Mouse (Mus musculus) cerebellum, adult (tissue): Measurements from ENCODE around the gene Slc25a36.

Source experiments
- ATAC-seq: cut with Nextera tagmentation; 2 replicates; pipeline ENCODE4 v1.9.2; 2017; ENCODE audit warnings: mild to moderate bottlenecking, moderate library complexity, mixed read lengths; ENCODE audit not compliant: insufficient number of reproducible peaks, low FRiP score, low TSS enrichment

The Slc25a36 gene

DNA sequence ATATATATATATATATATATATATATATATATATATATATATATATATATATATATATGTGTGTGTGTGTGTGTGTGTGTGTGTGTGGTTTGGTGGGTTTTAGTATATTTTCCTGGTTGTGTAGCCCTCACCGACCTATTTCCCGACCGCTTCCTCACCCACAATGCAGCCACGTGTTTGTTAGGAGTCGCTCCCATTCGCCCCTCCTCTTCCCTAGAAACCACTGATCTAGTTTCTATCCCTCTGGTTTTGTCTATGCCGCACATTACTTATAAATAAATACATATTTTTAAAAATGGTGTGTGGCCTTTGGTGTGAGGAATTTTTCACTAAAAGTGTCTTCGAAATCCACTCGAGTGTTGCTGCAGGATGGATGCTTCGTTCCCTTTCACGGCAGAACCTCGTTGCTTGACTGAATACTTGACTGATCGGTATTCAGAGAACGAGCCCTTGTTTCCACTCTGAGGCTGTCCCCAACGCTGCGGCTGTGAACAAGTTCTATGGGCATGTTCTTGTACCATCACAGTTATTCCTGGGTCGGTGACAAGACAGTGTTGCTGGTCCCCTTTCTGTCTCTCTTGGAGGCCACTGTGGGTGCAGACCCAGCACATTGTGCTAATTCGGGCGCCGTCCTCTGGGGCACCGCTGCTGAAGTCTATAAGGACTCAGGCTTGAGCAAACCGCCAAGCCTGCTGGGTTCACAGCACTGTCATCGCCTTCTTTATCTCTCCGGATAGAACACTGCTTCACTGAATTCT, 2.0 kb upstream of the Slc25a36 start:
- no peak for ATAC-seq

DNA sequence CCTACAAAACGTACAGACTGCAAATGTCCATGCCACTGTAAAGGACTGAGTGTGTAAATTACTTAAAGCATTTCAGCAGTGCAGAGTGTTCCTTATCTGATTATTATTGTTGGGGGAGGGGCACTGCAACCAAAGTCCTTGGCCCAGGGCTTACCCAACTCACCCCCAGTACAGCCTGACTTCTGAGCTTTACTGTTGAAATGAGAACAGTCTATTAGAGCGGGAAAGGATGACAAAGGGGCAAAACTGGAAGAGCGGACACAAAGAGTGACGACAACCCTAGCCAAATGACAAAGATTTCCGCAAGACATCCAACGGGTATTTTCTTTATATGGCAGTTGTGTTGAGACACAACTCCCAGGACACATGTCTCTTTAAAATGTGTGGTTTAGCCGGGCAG, 1.3 kb upstream of the Slc25a36 start:
- ATAC-seq, result no peak

DNA sequence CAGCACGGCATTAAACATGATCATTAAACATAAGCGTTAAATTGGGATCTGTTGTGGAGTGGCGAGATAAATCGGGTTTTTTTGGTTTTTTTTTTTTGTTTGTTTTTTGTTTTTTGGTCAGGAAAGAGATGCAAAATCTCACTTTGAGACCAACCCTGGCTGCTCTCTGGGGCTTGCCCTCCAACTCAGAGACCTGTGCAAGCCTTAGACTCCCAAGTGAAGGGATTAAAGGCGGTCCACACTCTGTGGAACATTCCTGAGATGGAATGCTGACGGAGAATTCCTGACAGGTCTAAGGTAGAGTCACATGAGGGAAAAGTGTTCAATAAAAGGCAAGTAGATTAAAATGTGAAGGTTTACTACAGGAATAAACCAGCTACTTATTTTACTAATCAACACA, 549 bp upstream of the Slc25a36 start:
- no peak for ATAC-seq

DNA sequence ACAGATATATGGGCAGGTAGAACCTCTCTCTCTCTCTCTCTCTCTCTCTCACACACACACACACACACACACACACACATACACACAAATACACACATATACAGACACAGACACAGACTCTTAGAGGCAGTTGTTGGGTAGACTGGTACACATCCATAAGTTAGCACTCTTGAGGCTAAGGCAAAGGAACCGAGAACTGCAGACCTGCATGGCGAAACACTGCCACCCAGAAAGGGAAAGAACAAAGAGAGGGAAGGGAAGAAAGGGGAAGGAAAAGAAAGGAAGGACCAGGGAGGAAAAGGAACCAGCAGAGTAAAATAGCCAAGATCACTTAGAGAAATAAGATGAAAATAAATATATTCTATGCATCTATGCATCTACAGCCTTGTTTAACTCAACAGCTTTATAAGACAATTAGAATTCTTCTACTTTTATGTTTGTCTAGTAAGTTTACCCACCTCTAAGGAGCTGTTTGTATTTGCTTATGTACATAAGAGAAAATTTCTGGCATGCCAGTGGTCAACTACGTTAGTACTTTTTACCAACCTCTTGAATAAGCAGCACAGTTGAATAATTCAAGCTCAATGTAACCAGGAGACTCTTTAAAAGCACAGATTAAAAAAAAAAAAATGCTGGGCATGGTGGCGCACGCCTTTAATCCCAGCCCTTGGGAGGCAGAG, 4.3 kb downstream of the Slc25a36 start:
- no peak for ATAC-seq

DNA sequence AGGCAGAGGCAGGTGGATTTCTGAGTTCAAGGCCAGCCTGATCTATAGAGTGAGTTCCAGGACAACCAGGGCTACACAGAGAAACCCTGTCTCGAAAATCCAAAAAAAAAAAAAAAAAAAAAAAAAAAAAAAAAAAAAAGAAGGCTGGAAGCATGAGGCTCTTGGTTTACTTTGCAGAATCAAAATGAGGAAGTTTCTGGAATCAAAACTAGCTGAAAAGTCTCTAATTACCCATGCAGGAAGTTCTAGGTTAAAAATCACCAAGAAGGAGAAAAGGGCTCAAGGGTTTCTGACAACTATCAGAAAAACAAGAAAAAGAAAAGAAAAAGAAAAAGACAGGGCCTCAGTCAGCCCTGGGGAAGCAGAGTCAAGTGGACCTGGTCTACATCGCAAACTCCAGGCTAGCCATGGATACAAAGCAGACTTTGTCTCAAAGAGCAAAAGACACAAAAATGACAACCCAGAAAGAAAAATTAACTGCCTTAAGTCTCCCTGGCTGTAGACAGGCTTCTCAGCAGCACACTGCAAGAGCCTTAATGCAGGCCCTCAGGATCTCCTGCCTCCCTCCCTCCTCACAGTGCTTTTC, 5.5 kb downstream of the Slc25a36 start:
- ATAC-seq, result no peak

DNA sequence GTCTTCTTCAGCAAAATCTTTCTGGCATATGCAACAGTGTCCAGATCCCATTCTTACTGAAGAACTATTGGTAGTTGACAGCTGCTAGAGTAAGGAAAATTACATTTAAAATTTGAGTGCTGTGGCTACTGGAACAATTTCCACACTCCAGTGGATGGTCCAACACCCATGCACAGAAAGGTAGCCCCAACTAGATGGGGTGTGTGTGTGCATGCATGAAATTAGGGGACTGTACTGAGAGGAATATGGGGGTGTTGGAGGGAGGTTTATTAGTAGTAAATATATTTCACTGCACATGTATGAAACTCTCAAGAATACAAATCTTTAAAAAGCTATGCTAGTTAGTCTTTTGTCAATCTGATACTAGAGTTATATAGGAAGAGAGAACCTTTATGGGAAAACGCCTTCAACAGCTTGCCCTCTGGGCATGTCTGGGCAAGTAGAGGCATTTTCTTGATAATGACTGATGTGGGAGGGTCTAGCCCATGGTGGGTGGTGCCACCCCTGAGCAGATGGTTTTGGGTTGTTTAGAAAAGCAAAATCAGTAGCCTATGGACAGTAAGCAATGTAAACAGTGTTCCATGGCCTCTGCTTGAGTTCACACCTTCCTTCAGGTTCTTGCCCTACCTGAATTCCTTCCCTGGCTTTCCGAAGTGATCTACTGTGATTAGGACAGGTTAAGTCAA, 7.4 kb downstream of the Slc25a36 start:
- ATAC-seq, result no peak

DNA sequence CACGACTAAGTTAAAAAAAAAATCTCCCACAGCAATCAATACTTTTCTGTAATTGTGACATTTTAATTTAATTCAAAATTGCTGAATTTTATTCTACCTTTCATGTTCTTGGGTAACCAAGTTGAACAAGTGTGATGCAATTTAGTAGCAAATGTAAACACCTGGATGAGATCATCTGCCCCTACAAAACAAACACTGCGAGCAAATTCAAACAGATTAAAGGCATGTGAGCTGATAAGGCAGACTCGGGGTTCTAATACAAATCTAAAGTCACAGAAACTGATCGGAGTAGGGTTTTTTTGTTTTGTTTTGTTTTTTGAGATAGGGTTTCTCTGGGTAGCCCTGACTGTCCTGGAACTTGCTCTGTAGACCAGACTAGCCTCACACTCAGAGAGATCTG, 12.0 kb downstream of the Slc25a36 start:
- ATAC-seq, result no peak

DNA sequence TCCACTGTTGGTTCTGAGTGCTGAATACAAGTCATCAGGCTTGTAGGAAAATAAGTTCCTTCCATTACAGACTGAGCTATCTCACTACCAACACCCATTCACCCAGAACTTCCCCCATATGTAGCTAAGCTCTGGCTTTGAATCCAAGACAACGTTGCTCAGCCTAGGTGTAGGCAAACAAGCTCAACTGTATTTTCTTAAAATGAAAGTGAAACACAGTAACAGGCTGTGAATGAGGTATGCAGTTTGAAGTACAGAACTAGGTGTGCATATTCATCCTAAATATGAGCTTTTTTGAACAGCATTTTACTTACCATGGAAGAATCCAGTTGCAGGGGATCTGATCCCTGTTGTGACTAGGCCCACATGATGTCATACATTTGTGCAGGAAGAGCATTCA, 14.8 kb downstream of the Slc25a36 start:
- ATAC-seq, result no peak

DNA sequence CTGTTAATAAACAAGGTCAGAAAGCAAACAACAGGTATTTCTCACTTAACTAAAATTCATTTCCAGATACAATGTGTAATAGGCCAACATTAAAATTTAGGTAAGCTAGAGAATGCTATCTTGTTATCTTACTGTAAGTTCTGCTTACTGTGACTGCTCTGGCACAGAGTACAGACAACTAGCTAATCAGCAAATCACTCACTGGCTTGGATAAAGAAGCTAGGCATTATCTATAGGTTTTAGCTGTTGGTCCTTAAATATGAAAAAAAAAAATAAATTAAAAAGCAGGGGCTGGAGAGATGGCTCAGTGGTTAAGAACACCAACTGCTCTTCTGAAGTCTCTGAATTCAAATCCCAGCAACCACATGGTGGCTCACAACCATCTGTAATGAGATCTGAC, 23.1 kb downstream of the Slc25a36 start:
- ATAC-seq, result no peak

DNA sequence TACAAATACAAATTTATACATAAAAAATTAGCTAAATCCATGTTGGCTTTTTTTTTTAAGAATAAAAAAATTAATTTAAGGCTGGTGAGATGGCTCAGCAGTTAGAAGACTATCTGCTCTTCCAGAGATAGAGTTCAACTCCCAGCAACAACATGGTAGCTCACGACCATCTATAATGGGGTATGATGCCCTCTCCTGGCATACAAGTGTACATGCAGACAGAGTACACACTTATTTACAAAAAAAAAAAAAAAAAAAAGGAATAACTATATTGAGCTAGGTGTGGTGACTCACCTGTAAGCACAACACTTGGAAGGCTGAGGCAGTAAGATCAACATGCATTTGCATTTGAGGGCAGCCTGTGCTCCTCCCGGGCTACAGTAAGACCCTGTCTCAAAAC, 26.3 kb downstream of the Slc25a36 start:
- ATAC-seq, result no peak

DNA sequence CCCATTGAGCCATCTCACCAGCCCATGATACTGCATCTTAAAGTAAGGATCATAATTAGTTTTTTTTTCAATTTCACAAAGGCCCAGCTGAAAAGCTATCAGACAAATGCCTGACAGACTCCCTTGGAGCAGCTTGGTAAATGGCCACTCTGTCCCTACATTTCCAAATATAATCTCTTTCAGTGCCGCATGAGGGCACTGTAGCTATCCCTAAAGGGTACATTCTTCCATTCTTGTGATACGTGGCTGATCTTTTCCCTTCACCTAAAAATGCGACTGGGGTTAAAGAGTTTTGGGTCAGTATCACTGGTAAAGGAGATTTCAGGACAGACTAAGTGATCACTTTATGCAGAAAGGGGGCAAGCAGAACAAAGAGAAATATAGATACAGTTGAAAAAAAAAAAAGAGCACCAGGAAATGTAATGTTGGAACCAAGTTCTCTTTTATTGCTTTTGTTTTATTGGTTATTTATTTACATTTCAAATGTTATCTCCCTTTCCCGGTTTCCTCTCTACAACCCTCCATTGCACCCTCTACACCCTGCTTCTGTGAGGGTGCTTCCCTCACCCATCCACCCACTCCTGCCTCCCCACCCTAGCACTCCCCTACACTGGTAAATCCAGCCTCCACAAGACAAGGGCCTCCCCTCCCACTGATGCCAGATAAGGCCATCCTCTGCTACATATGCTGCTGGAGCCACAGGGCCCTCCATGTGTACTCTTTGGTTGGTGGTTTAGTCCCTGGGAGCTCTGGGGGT, 29.7 kb downstream of the Slc25a36 start:
- ATAC-seq, result no peak

DNA sequence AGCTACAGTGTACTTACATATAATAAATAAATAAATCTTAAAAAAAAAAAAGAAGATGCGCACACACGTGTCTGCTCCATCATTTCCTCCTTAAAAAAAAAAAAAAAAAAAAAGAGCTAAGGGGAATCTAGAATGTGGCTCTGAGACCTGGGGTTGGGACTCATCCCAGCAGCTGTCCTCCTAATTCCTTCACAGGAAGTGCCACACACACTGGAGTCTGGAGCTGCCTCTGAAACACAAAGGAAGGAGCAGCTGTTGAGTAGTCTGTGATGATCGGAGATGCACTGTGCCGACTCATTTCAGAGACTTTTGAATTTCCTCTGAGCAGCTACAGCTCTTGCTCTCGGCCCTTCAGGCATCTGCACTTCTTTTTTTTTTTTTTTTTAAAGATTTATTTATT, 41.0 kb downstream of the Slc25a36 start:
- no peak for ATAC-seq

DNA sequence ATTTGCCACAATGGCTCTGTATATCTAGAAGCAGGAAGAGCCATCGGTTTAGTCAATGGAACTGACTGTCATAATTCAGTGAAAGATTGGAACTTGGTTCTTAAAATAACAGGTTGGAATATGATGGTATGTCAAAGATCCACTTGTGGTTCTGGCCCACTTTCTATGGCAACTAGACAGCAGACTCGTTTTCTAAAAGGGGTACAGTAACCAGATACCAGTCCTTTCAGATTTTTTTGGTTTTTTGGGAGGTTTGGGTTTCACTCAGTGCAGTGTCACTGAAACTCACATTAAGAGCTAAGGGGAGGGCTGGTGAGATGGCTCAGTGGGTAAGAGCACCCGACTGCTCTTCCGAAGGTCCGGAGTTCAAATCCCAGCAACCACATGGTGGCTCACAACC, 41.5 kb downstream of the Slc25a36 start:
- no peak for ATAC-seq

DNA sequence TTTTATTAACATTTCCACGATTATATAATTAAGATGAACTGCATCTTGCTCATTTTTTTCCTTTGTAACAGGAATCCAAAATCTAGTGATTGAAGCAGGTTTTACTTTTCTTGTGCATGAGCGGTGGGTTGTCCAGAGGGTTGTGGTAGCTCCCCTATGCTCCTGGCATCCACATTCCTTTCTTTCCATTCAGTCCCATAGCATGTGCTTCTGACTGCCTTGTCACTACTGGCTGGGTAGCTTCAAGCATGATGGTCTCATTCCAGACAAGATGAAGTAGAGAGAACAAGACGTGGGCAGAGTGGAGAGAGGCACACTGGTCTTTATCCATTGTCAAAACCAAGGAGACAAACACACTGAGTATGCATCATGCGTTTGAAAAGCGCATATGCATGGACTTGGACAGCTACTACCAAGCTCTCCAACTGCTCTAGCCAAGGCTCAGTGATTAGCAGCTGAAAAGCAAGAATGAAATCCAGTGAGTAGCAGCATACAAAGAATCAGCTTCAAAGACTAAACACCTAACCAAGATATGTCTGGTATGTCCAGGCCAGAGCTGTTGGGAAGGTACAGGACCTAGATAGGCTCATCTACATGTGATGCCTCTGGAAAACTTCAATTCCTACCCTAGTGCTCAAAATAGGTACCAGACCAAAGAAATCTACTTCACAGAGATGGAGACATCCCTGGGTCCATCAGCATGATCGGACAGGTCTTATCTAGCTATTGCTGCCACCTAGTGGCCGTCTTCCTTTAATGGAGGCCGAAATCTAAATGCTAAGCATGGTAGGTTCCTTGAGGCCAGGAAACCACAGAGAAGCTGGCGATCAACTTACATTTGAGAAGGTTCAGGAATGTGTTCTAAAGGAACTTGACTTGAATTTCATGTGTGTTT, 42.5 kb downstream of the Slc25a36 start:
- ATAC-seq, result peak; percentile 74

DNA sequence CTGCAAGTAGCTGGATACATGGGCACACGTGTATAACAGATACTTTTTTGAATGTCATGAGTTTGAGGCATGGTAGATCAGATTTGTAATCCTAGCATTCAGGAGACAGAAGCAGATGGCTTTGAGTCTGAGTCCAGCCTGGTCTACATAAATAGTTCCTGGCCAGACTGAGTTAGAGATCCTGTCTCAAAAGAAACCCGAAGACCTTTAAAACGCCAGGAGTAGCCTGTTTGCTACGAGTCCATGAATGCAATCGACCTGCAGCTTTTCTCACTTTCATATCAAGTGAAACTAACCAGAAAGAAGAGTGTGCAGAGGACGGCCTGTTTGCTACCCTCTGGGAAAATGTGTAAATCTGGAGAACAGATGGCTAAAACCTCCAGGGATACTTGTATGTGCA, 43.2 kb downstream of the Slc25a36 start:
- ATAC-seq, result no peak

DNA sequence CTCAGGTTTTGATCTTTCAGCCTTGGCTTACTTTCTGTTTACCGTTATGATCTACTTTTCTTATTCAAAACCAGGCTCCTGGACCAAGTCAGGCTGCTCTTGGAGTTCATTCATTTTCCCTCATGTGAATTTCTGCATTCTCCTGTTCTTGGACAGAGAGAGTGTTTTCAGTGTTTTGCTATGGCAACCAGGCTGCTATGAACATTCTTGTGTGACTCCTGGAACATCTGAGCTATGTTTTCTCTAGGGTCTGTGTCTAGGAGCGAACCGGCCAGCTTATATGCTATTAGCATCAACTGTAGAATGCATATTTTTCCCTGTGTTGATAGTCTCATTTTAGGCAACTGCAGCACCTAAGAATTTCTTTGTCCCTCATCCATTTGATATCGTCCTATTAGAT, 45.1 kb downstream of the Slc25a36 start:
- no peak for ATAC-seq

DNA sequence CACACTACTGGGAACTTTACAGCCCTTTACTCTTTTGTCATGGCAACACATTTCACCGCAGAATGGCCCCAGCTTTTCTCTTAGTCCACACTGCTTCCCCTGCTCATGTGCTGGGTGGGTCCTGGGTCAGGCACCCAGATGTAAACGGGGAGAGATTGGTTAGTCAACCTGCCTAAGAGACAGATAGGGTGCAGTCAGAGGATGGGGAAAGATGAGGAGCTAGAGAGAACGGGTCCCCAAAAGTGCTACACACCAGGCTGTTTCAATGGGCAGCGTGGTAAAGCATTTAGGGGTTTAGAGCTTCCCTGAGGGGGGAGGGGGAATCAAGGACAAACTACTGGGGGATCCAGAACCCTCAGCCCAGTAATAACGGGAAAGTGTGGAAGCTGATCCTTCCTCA, 45.7 kb downstream of the Slc25a36 start:
- ATAC-seq, result no peak

DNA sequence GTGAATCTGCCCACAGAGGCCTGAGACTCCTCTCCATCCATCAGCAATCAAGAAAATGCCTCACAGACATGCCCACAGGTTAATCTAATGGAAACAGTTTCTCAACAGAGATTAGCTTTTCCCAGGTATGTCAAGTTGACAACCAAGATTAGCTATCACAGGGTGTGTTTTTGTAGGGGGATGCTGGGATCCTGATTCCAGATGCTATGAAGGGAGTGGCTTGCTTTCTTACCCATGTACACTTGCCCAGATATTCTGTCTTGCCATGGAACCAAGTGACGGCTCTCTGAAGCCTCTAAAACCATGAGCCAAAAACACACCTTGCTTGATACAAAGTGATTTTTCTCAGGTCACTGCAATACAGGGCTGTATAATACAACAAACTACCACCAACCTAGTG, 46.8 kb downstream of the Slc25a36 start:
- ATAC-seq, result no peak

DNA sequence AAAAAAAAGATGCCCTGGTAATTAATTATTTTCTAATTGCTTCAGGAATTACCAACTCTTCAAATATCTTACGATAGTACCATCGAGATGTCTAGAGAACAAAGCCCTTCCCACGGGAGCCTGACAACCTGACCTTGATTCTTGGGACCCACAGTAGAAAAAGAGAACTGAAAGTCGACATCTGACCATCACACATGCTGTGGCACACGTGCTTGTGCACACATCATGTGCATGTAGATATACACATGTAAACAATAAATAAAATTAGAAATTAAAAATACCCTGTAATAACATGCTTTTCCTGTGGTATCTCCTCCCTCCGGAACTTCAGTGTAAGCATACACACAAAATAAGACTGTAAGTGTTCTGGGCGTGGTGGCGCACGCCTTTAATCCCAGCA, 49.3 kb downstream of the Slc25a36 start:
- ATAC-seq, result no peak
